Mouse (Mus musculus) megakaryocyte, embryonic 14.5 days (primary cell): ENCODE measurements around the gene Shc2.

ENCODE experiments used
- FLI1 ChIP-seq: IDR thresholded peaks from 2 replicates; pipeline ENCODE4 v1.6.1; 2012; ENCODE audit warnings: low read length, inconsistent platforms, mixed read lengths
- GATA1 ChIP-seq: IDR thresholded peaks from 3 replicates; pipeline ENCODE4 v1.6.1; 2012; ENCODE audit warnings: mixed read lengths, low read length, inconsistent platforms, borderline replicate concordance

- TF ChIP-seq FLI1 (no peak), GATA1 (no peak)
These were observed 48.5 kb upstream of the Shc2 start for GRCm38 (mm10) chr10:79686219-79686618.
